Mouse (Mus musculus): Measurements from ENCODE around the gene Impdh2. TPM values are rescaled to one million over a fixed set of nuclear protein-coding genes. Genes with fewer than 3 reads are reported as not detected.

Impdh2 gene
- 196 TPM for total RNA-seq (2023)

DNA sequence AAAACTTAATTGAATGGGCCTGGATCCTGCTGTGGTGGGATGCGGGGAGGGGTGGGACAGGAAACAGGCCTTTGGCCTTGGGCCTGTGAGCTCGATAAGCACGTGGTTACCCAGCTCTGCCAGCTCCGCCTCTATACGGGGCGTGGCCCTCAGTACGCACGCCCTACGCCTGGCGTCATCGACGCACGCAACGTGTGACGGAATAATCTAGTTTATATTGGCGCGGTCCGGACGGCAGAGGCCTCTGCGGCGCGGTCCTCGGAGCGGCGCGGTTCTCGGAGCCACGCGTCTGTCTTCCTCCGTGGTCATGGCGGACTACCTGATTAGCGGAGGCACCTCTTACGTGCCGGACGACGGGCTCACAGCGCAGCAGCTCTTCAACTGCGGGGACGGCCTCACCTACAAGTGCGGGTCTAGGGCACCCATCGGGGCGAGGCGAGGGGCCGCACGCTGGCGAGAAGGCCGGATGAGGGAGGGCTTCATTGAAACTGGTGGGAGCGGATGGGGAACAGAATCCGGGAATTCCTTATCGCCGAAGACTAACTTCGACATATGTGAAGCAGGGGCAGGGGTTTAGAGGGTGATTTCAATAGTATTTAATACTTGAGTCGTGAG lies at the start of gene Impdh2:
TSS of gene Impdh2 (plus strand) at position 60 of the 615 bp plus-strand sequence.

DNA sequence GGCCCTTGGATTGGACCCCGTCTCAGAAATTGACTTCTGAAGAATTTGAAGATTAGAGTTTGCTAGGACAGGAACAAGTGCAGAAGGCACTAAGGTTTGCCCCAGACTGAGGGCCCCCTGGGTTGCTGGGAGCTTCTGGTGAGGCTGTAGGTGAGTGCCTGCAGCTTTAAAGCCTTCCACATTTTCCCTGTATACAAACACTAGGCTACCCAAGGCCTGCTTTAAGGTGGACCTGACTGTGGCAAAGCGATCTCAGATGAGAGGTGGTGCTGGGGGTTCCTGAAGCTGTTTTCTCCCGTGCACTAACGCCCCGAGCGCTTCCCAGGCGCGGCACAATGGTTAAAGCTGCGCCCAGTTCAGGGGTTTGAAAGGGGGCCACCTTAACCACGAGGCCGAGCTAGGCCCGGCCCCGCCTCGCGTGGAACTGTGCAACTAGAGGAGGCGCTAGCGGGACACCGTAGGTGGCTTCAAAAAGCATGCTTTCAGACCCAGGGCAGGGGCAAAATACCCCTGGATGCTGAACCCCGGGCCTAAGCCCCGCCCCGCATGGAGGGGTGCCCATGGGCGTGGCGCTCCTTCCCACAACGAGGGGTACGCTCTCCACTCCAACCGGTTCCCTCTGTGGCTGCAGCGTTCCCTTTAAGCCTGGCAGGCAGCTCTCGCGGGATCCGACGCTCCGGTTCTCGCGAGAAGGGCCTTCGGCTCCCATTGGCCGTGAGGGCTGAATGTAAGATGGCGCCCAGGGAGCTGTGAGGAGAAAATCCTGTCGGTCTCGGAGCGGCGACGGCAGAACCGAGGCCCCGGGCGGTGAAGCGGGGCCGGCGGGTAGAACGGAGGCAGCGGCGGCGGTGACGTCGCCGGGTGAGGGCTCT lies 43.5 kb upstream of the Impdh2 start, which contains the start of gene Qrich1:
TSS of gene Qrich1 (plus strand) at position 427 of the 872 bp plus-strand sequence.

DNA sequence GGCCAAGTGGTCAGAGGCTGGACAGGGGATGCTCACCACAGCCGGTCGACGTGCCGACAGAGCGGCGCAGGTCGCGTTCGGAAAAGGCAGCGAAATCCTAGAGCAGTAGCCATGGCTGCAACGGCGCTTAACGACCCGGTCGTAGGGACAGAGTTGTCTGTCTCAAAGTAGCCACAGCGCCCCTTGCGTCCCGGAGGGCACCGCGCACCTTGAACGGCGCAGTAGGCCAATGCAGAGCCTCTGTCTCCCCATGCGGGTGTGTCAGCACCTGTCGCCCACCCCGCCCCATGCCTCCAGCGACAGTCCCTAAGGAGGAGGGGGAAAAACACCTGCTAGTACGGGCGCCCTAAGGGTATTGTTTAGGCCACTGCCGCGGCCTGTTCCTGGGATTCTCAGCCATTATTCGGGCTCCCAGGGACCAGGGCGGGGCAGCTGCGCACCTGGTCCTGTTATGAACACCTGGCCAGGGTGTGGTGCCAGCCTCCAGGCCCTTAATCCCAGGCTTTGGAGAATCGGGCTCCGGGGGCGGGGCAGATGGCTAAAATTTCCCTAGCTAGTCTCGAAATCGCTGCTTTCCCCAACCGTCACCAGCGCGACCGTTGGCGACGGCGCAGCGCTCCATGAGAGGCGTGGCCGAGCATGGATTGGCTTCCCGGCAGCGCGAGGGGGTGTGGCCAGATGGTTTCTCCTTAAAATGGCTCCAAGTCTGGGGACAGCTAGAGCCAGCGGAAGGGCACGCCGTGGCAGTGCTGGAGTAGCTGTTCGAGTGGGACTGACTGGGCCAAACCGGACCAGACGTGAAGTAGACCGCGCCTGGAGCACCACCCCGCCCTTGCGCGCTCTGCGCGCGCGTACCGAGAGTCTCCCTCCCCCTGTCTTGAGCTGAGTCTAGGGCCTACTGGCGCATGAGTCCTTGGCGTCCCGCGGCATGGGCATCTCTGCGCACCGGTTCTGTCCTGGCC lies 7.0 kb downstream of the Impdh2 start, which contains the start of gene Ndufaf3:
TSS of gene Ndufaf3 (minus strand) at position 620 of the 962 bp plus-strand sequence.

DNA sequence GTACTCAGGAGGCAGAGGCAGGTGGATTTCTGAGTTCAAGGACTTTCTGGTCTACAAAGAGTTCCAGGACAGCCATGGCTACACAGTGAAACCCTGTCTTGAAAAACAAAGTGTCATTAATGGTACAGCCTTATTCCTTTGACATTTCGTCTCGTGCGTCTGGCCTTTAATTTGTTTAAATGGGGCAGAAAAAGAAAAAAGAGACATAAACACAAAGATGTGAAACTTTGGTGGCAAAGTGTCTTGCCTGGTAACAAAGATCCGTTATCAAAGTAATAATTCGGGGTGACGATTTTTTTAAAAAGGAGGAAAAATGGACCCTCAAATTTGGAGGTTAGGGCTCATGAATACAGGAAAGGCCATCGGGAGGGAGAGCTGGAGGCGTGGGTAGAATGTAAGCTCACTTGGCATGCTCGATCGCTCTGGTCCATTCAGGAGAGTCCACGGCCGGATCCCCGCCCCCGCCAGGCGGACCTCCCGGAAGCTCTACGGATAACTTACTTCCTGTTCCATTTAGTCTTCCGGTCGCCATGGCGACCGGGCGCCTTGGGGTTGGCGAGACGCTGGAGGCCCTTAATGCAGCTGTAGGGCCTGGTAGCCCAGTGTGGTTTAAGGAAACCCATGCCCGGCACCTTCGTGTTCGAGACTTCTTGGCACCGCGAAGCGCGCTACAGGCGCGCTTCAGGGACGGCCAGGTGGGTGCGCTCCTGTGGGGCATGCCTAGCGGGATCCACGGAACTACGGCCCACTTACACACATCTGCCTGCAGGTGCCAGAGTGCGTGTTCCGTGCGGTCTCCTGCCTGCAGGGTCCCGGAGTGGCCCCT lies 9.5 kb downstream of the Impdh2 start, which contains the start of gene Dalrd3:
TSS of gene Dalrd3 (plus strand) at position 506 of the 826 bp plus-strand sequence.

DNA sequence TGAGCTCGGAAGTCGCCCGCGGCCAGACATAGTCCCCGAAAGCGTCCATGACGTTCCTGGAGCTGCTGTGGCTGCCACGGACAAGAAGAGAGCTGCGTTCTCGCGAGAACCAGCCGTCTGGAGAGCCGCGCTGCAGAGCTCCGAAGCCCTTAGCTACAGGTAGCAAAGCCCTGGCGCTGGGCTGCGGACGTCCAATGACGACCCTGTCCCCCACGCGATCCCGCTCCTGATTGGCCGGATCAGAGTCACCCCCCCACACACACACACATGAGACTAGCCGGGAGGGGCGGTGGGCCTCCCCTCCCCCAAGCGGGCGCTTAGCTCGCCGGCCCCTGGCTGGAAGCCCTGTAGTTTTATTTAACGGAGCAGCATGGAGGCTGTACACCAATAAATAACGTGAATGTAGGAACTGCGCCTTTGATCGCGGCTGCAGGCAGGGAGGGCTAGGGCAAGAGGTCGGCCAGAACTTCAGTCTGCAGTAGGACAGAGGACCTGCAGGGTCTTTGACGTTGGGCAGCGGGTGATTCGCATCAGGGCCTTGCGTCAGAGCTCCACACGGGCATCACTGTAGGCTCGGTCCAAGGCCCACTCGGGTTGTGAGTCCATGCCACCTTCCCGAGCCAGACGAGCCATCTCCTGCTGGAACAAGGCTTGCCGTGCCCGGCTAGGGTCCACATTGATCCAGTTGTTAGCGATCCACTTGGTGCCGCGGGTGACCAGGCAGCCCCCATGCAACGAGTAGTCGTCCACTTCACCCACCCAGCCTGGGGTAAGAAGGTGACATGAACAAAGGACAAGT lies 18.7 kb downstream of the Impdh2 start, which contains the start of gene Wdr6:
TSS of gene Wdr6 (minus strand) at position 195 of the 799 bp plus-strand sequence.

DNA sequence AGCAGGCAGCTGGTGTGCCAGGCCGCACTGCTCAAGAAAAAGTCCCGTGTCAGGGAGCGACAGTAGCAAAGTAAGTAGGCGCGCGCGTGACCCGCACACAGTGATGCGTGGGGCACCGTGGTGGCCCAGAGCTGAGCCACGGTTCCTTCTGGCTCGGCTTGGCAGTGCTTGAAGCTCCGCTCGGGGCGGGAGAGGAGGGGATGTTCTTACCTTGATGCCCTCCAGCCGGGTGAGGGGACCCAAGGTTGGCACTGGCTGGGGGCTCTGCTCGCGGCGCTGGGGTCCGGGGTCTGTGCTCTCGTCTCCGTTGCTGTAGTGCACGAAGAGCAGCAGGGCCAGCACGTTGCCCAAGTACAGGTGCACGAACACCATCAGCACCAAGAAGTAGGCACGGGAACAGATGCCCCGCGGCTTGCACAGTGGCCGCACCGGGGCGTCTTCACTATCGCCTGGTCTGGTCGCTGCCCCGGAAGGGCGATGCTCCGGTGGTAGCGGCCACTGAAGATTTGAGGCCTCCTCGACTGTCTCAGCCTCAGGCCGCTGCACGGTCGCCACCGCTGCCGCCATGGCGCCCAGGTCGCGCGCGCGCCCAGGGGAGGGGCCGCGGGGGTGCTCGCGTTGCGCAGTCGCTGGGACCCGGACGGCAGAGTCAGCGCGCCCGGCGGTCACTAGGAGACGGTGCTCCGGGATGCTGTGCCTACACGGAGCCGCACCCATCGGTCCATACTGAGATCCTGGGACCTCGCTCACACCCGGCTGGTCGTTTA lies 37.1 kb downstream of the Impdh2 start, which contains the start of gene P4htm:
TSS of gene P4htm (minus strand) at position 670 of the 767 bp plus-strand sequence.

Other genes starting within 250 kb of the Impdh2 start
- gene Gpx1, start 221.4 kb upstream of the Impdh2 start, total RNA-seq (2023) = 217 TPM
- gene Usp4, start 212.4 kb upstream of the Impdh2 start, total RNA-seq (2023) = 150 TPM
- gene 1700102P08Rik, start 167.5 kb upstream of the Impdh2 start, total RNA-seq (2023) = 5.4 TPM
- gene Ccdc36, start 131.8 kb upstream of the Impdh2 start, total RNA-seq (2023) = not detected
- not detected for gene BC048562, start 123.8 kb upstream of the Impdh2 start, total RNA-seq (2023)
- gene Ccdc71, start 99.8 kb upstream of the Impdh2 start, total RNA-seq (2023) = 35.5 TPM
- 5.8 TPM for gene Klhdc8b, start 98.7 kb upstream of the Impdh2 start, total RNA-seq (2023)
- 0.15 TPM for gene Lamb2, start 80.5 kb upstream of the Impdh2 start, total RNA-seq (2023)
- gene Usp19, start 69.7 kb upstream of the Impdh2 start, total RNA-seq (2023) = 285 TPM
- gene Qars, start 52.6 kb upstream of the Impdh2 start, total RNA-seq (2023) = 183 TPM
- gene Qrich1, start 43.5 kb upstream of the Impdh2 start, total RNA-seq (2023) = 225 TPM
- 22.9 TPM for gene Ndufaf3, start 7.1 kb downstream of the Impdh2 start, total RNA-seq (2023)
- gene Dalrd3, start 9.6 kb downstream of the Impdh2 start, total RNA-seq (2023) = 55.2 TPM
- 29.0 TPM for gene Wdr6, start 18.5 kb downstream of the Impdh2 start, total RNA-seq (2023)
- 9.7 TPM for gene P4htm, start 37.4 kb downstream of the Impdh2 start, total RNA-seq (2023)
- 133 TPM for gene Arih2, start 89.1 kb downstream of the Impdh2 start, total RNA-seq (2023)
- 25.3 TPM for gene Slc25a20, start 101.8 kb downstream of the Impdh2 start, total RNA-seq (2023)
- 10.3 TPM for gene Prkar2a, start 129.0 kb downstream of the Impdh2 start, total RNA-seq (2023)
- gene Ip6k2, start 223.5 kb downstream of the Impdh2 start, total RNA-seq (2023) = 100 TPM
- 9.4 TPM for gene Nckipsd, start 248.1 kb downstream of the Impdh2 start, total RNA-seq (2023)